Mouse (Mus musculus) liver, embryonic 14.5 days (tissue): ENCODE results near the gene Lztr1.

Experiments used
- CTCF ChIP-seq: IDR thresholded peaks from 2 replicates; pipeline ENCODE4 v1.5.1; 2016; ENCODE audit warnings: antibody characterized with exemption, low read depth, control low read depth
- EP300 ChIP-seq: IDR thresholded peaks from 2 replicates; pipeline ENCODE4 v1.6.1; 2016; ENCODE audit warnings: antibody characterized with exemption, low read depth

GRCm38 (mm10) chr16:17556907-17557306, 48.4 kb downstream of the Lztr1 start:
- TF ChIP-seq CTCF (no peak), EP300 (no peak)
